Mouse (Mus musculus): ENCODE measurements at regions not wholly inside any gene's neighbourhood (a gene's known extent, or its start where the extent isn't known, plus 50 kb on each side); places are given as distances from the start of the nearest gene placed in this dataset.

GRCm38 (mm10) chr2:115177896-115178295, 403.6 kb upstream of the BC052040 start:
- TF ChIP-seq CTCF (IDR thresholded peaks at IDR 0.05; ENCODE audit: insufficient read depth, low read depth, low read length) (no peak), POLR2A (IDR thresholded peaks at IDR 0.05; ENCODE audit: insufficient read depth, low read depth, low read length) (no peak)
